ENCODE assay signal across 16 mouse cellular contexts in the genomic region with DNA sequence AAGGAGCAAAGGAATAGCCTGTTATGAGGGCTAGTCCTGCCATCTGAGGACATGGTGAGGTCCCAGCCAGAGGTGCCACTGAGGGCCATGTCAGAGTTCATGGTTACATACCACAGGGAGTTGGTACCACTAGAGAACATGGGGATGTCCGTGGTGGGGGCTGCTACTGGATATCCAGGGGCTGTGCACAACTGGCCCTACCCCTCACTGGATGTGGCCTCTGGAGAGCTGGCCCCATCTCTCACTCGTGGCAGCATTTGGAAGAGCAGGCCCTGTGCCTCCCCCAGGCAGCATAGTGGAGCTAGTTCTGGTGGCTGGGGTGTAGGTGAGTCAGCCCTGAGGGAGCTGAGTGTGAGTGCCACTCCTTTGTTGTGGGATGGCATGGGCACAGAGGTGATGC. TPM values are rescaled to one million over a fixed set of nuclear protein-coding genes. Genes with fewer than 3 reads are reported as not detected.
DNase-seq lines count a peak whose midpoint lies in the region; ATAC-seq and TF ChIP-seq lines count a peak whose summit lies in the region.
"Had no signal": no experiment of that assay in that cellular context is flagged by ENCODE, and none has a peak within 500 bp of the region (broad histone marks: within the 10 kb centered on the region; RNA-seq: fewer than 3 reads in every experiment).

No protein-coding gene starts in this region.

- no peak for TF ChIP-seq CTCF in layer of hippocampus, adult 2 months (conservative IDR thresholded peaks at IDR 0.05)
- no peak for TF ChIP-seq CTCF in intestine, postnatal 0 days (IDR thresholded peaks at IDR 0.05; ENCODE audit: low read depth)

- no peak overlapping the region for H3K9ac ChIP-seq in heart, embryonic 11.5 days (ENCODE audit: low read depth, low read length)
- no peak overlapping the region for H3K9ac ChIP-seq in intestine, postnatal 0 days (ENCODE audit: low read depth, low read length)
- H3K9ac ChIP-seq: embryonic facial prominence, embryonic 15.5 days; forebrain, embryonic 12.5 days; limb, embryonic 13.5 days; lung, embryonic 14.5 days had no signal

- H3K4me3 ChIP-seq in heart, embryonic 11.5 days (ENCODE audit: low read depth, low read length), result no peak overlapping the region
- H3K4me3 ChIP-seq in layer of hippocampus, adult 2 months, result no peak overlapping the region
- no peak overlapping the region for H3K4me3 ChIP-seq in intestine, postnatal 0 days (ENCODE audit: low read depth, low read length)
- H3K4me3 ChIP-seq: embryonic facial prominence, embryonic 15.5 days; forebrain, embryonic 12.5 days; gastrocnemius, adult 2 months; heart, adult 2 months; limb, embryonic 13.5 days had no signal

- no peak overlapping the region for H3K27ac ChIP-seq in heart, embryonic 11.5 days (ENCODE audit: low read depth, low read length)
- H3K27ac ChIP-seq in layer of hippocampus, adult 2 months, result peak overlapping the region; percentile 39; the same call in 1 of the 2 replicates
- H3K27ac ChIP-seq in intestine, postnatal 0 days (ENCODE audit: low read depth, low read length), result no peak overlapping the region
- H3K27ac ChIP-seq: embryonic facial prominence, embryonic 15.5 days; forebrain, embryonic 12.5 days; gastrocnemius, adult 2 months; heart, adult 2 months; limb, embryonic 13.5 days; macrophage had no signal

- 0 out of 2 replicates have a peak, but pooled peaks have one; percentile 22 for ATAC-seq in heart, embryonic 11.5 days (replicated peaks; ENCODE audit: insufficient number of reproducible peaks, low FRiP score, low TSS enrichment)
- ATAC-seq in intestine, postnatal 0 days, result 0 out of 2 replicates have a peak, but pooled peaks have one; percentile 45

- H3K36me3 ChIP-seq in heart, embryonic 11.5 days (ENCODE audit: control insufficient read depth, insufficient read depth, low read length), result peaks cover 8% of the 10 kb centered on the region
- H3K36me3 ChIP-seq in intestine, postnatal 0 days (ENCODE audit: control insufficient read depth, insufficient read depth), result peaks cover 28% of the 10 kb centered on the region; the same call in 1 of the 2 replicates

- no peaks in the 10 kb centered on the region for H3K9me3 ChIP-seq in heart, embryonic 11.5 days (replicated peaks; ENCODE audit: control insufficient read depth, low read length)
- H3K9me3 ChIP-seq in intestine, postnatal 0 days (ENCODE audit: control insufficient read depth), result no peaks in the 10 kb centered on the region
- H3K9me3 ChIP-seq: embryonic facial prominence, embryonic 15.5 days; forebrain, embryonic 12.5 days; limb, embryonic 13.5 days had no signal

- no peaks in the 10 kb centered on the region for H3K27me3 ChIP-seq in heart, embryonic 11.5 days (ENCODE audit: control insufficient read depth, insufficient read depth, low read length)
- no peaks in the 10 kb centered on the region for H3K27me3 ChIP-seq in intestine, postnatal 0 days (replicated peaks; ENCODE audit: control insufficient read depth, insufficient read depth, low read length)
- H3K27me3 ChIP-seq: embryonic facial prominence, embryonic 15.5 days; forebrain, embryonic 12.5 days; limb, embryonic 13.5 days had no signal

- H3K4me1 ChIP-seq in heart, embryonic 11.5 days (ENCODE audit: control insufficient read depth, insufficient read depth, low read length), result no peaks in the 10 kb centered on the region
- no peaks in the 10 kb centered on the region for H3K4me1 ChIP-seq in intestine, postnatal 0 days (replicated peaks; ENCODE audit: control insufficient read depth, insufficient read depth, low read length)
- H3K4me1 ChIP-seq: embryonic facial prominence, embryonic 15.5 days; forebrain, embryonic 12.5 days; limb, embryonic 13.5 days had no signal

- DNase-seq in heart, postnatal 36 days, result no peak
- no peak for DNase-seq in layer of hippocampus, adult 2 months (ENCODE audit: low spot score in 2 of 2)
- no peak for DNase-seq in layer of hippocampus, postnatal 10 days (ENCODE audit: low spot score in 2 of 2)
- DNase-seq in 3134 (ENCODE audit: extremely low read depth, insufficient read length, low spot score), result peak; percentile 10
- no peak for DNase-seq in natural killer cell, adult 2 months (ENCODE audit: low spot score in 2 of 2)
- DNase-seq: gastrocnemius, adult 2 months; heart, adult 2 months; lung, embryonic 14.5 days; thymus, postnatal 4 days had no signal

- H3K4me2 ChIP-seq in heart, embryonic 11.5 days, result no peak overlapping the region
- no peak overlapping the region for H3K4me2 ChIP-seq in intestine, postnatal 0 days (replicated peaks; ENCODE audit: low read depth)
- H3K4me2 ChIP-seq: embryonic facial prominence, embryonic 15.5 days; forebrain, embryonic 12.5 days; limb, embryonic 13.5 days; lung, embryonic 14.5 days had no signal

- WGBS in heart, embryonic 11.5 days (ENCODE audit: insufficient replicate concordance), result 78% methylated on average over 2 of the region's 2 CpGs
- WGBS in intestine, postnatal 0 days, result 89% methylated on average over 2 of the region's 2 CpGs

- intact Hi-C loops in heart, postnatal 36 days (cut with DNase I), result no loop called here

RNA-seq across cellular contexts. Expression of a gene that starts 14.9 kb away (rescaled TPM):
- 490 and 495 TPM in 2 replicates for polyA plus RNA-seq in heart, embryonic 11.5 days (2014; fragmentation: Nextera tagmentation; extraction: Ambion mirVana)
- total RNA-seq in heart, postnatal 36 days (2021), result 100 to 1,000 TPM; 432 to 469 TPM
- total RNA-seq in layer of hippocampus, adult 2 months (2021), result 100 to 1,000 TPM; 169 to 194 TPM
- total RNA-seq in layer of hippocampus, postnatal 10 days (2021), result 100 to 1,000 TPM; 174 to 175 TPM
- polyA plus RNA-seq in intestine, postnatal 0 days (2015; fragmentation: Nextera tagmentation; extraction: Ambion mirVana), result 370 and 395 TPM in 2 replicates

RNA-seq across cellular contexts. Expression of a gene that starts 17.2 kb away (rescaled TPM):
- 65.8 and 66.8 TPM in 2 replicates for polyA plus RNA-seq in heart, embryonic 11.5 days (2014; fragmentation: Nextera tagmentation; extraction: Ambion mirVana)
- total RNA-seq in heart, postnatal 36 days (2021), result 10 to 100 TPM; 21.6 to 22.8 TPM
- 10 to 100 TPM; 53.9 to 58.1 TPM for total RNA-seq in layer of hippocampus, adult 2 months (2021)
- total RNA-seq in layer of hippocampus, postnatal 10 days (2021), result 10 to 100 TPM; 57.8 to 77.0 TPM
- polyA plus RNA-seq in intestine, postnatal 0 days (2015; fragmentation: Nextera tagmentation; extraction: Ambion mirVana), result 38.0 and 46.2 TPM in 2 replicates

RNA-seq across cellular contexts. Expression of a gene that starts 48.8 kb away (rescaled TPM):
- 68.5 and 108 TPM in 2 replicates for polyA plus RNA-seq in heart, embryonic 11.5 days (2014; fragmentation: Nextera tagmentation; extraction: Ambion mirVana)
- total RNA-seq in heart, postnatal 36 days (2021), result 100 to 1,000 TPM; 228 to 240 TPM
- 100 to 1,000 TPM; 231 to 247 TPM for total RNA-seq in layer of hippocampus, adult 2 months (2021)
- 100 to 1,000 TPM; 242 to 248 TPM for total RNA-seq in layer of hippocampus, postnatal 10 days (2021)
- polyA plus RNA-seq in intestine, postnatal 0 days (2015; fragmentation: Nextera tagmentation; extraction: Ambion mirVana), result 17.3 and 22.8 TPM in 2 replicates

RNA-seq across cellular contexts. Expression of a gene that starts 54.8 kb away (rescaled TPM):
- polyA plus RNA-seq in heart, embryonic 11.5 days (2014; fragmentation: Nextera tagmentation; extraction: Ambion mirVana), result 1.9 and 2.1 TPM in 2 replicates
- total RNA-seq in heart, postnatal 36 days (2021), result not detected
- under 1 TPM; 0.54 to 0.92 TPM for total RNA-seq in layer of hippocampus, adult 2 months (2021)
- total RNA-seq in layer of hippocampus, postnatal 10 days (2021), result 1 to 10 TPM; 1.4 to 3.7 TPM
- 5.5 and 5.8 TPM in 2 replicates for polyA plus RNA-seq in intestine, postnatal 0 days (2015; fragmentation: Nextera tagmentation; extraction: Ambion mirVana)
- total RNA-seq: gastrocnemius, adult 2 months; heart, adult 2 months; hematopoietic stem cell, adult 5-6 weeks had no signal
- polyA plus RNA-seq: macrophage had no signal
